Mouse (Mus musculus) regulatory T cell (primary cell): ENCODE measurements around the gene Itga2.

Experiments used
- in situ Hi-C: fragments of 300-600 bp; cut with MboI, MseI; formaldehyde crosslinking; loops from one replicate; pipeline ENCODE4 v1.15.1; 2025; ENCODE audit warnings: high pct_unique_total_duplicates

The Itga2 gene

DNA sequence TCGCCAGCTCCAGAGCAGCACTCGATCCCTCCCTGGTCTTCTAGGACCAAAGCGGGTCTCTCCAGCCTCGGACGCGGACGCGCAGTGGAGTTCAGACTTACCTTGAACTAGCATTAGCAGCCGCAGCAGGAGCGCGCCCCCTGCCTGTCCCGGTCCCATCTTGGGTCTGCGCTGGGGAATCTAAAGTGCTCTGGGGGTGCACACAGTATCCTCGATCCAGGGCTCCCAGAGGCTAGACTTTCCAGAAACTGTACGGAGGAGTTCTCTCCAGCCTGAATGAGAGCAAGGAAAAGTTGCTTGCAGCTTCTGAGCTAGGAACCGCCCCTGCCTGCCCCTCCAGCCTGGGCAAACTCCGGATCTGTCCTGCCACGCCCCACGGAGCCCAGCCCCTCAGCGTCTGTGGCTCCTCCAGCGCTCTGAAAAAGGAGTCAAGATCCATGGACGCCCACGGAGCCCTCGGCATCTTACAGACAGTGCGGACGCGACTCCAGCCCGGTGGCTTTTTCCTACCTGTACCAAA is at the start of gene Itga2:
TSS of gene Itga2 (minus strand) at position 326 of the 520 bp plus-strand sequence.
- in situ Hi-C loops: no loop called here

- in situ Hi-C loops: loop anchor here (25.0 kb wide), 1 partner anchor 1731 kb away; no protein-coding TSS in a partner anchor
These were observed 49.0 kb upstream of the Itga2 start for GRCm38 (mm10) chr13:114980831-114981419.

DNA sequence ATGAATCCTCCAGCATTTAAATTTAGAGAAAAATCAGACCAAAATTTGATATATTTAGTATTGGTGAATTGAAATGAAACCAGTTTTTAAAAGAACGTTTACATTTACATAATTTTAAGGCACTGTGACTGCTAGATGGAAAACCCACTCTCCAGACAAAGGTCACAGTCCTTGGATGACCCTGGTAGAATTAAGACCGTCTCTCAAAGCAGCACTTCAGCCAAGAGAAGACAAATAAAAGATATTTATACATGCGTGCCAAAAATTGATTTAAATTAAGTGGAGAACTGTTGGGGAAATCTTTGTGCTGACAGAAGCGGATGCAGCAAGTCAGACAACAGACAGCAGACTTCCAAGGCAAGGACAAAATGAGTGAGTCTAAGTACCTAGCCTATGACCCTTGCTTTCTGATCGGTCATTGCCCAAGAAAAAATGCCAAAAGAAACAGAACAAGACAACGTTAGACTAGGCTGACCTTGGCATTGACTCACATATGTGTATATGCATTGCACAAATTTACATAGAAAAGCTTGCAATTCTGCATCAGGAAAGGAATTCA is 42.7 kb upstream of the Itga2 start:
- in situ Hi-C loops: loop anchor here (25.0 kb wide), 1 partner anchor 1738 kb away; no protein-coding TSS in a partner anchor

DNA sequence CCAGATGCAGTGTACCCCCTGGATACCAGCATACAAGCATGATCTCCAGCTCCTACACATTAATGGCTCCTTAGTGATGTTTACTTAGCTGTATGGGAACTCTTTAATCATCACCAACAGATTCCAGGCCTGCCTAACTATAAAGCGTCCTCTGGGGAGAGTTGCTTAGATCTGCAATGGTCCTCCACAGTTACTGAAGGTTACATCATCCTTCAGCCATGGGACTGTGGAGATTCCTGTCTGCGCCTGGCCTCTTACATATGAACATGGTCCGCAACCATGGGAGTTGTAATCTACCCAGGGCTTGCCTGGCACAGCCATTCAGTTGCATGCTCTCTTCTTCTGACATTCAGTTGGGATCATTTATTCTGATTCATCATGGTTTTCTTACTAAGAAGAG is 40.0 kb upstream of the Itga2 start:
- in situ Hi-C loops: no loop called here

DNA sequence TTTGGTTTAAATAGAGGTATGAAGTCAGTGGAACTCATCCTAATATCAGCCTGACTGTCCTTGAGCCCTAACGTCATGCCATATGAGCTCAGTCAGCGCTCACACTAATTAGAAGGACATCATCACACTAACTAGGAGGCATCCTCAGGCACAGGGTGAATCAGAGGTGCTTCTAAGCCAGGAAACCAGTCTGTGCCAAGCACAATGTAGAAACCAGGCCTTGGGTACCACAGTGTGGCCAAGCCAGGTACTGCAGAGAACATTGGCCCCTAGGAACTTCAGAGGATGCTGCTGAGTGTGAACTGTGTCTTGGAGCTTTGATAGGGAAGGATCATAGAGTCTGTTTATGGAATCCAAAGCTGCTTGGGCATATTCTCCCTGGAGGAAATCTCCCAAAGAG is 32.3 kb upstream of the Itga2 start:
- in situ Hi-C loops: no loop called here

- in situ Hi-C loops: no loop called here
These were observed 22.6 kb upstream of the Itga2 start for GRCm38 (mm10) chr13:114954516-114954915.

GRCm38 (mm10) chr13:114933541-114933940 is 1.6 kb upstream of the Itga2 start:
- in situ Hi-C loops: no loop called here

- in situ Hi-C loops: no loop called here
These were observed 777 bp downstream of the Itga2 start for GRCm38 (mm10) chr13:114930996-114931649.

- in situ Hi-C loops: no loop called here
These were observed 7.1 kb downstream of the Itga2 start for GRCm38 (mm10) chr13:114924785-114925184.

DNA sequence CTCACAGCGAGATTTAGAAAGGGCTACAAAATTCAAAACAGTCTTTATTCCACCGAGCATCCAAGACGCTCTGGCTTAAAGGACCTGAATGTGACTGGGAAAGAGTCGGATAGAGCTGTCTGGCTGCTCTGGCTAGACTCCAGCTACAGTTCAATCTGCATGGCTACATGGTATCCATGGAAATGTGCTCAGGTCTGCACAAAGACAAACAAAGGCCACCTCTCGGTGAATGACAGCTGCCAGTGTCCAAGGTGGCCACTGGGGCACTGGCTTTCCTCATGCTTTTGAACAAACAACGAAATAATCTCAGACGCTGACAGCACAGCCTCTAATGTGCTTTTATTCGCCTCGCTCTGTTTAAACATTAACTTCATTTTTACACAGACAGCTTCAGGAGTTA is 8.6 kb downstream of the Itga2 start:
- in situ Hi-C loops: no loop called here

- in situ Hi-C loops: no loop called here
These were observed 16.1 kb downstream of the Itga2 start for GRCm38 (mm10) chr13:114915767-114916166.

DNA sequence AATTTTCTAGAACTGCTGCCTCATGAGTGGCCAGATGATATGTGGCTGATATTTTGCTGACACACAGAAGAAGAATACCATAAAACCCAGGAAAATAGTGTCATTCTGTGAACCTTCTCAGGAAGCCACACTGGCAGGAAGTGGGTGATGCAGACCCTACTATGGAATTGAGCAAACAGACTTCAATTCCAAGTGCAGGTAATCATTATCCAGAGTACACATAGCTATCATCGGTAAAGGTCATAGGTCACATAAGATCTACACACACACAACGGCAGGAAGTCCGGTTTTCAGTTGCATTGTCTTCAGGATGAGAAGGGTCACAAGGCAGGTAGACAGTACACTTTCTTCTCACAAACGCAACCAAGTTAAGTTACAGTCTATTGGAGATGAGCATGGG is 16.9 kb downstream of the Itga2 start:
- in situ Hi-C loops: no loop called here

DNA sequence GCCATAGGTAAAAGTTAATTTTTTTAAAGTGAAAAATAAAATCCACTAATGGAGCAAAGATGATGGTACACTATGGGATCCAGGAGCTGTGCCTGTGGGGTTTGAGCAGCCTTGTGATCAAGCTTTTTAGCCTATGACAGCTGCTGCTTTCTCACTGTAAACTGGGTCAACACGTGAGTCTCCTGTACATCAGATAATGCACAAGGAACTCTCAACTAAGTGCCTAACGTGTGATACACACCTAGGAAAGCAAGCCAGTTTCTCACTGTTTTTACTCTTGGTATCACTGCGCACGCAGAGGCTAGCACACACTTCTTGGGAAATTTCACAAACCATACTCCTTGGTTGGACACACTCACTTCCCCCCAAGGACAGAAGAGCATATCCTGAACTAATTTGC is 17.3 kb downstream of the Itga2 start:
- in situ Hi-C loops: no loop called here

GRCm38 (mm10) chr13:114910629-114911028 is 21.3 kb downstream of the Itga2 start:
- in situ Hi-C loops: no loop called here

GRCm38 (mm10) chr13:114909514-114909913 is 22.4 kb downstream of the Itga2 start:
- in situ Hi-C loops: no loop called here

DNA sequence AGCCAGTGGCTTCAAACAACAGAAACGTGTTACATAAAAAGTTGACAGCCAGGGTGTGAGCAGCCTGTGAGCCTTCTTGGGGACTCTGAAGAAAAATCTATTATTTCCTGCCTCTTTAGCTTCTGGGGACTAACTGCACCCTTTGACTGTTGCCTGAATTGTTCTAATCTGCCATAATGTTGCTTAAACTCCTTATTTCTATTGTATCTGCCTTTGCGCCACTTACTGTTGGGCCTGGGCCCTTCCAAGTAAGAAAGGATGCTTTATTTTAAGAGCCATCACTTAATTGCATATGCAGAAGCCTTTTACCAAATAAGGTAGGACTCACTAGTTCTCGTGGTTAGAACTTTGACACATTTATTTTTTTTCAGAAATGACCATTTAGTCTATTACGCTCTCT is 24.0 kb downstream of the Itga2 start:
- in situ Hi-C loops: no loop called here

GRCm38 (mm10) chr13:114896751-114897386 is 35.0 kb downstream of the Itga2 start:
- in situ Hi-C loops: no loop called here

DNA sequence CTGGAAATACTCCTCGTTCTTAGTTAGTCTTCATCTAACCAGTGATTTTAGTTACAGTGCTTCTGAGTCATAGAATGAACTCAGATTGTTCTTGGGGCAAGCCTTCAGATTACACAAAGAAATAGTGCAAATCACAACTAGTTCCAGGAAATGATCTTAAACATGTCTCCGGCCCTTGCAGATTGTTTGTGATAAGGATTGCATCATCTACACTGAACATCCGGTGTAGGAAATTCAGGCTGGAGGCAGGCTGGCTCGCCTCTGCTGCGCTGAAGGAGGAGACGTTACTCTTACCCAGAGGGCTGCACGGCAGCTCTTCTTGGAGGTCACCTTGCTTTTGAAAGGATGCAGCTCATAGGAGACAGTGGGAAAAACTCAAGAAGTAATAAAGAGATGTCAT is 36.0 kb downstream of the Itga2 start:
- in situ Hi-C loops: no loop called here

DNA sequence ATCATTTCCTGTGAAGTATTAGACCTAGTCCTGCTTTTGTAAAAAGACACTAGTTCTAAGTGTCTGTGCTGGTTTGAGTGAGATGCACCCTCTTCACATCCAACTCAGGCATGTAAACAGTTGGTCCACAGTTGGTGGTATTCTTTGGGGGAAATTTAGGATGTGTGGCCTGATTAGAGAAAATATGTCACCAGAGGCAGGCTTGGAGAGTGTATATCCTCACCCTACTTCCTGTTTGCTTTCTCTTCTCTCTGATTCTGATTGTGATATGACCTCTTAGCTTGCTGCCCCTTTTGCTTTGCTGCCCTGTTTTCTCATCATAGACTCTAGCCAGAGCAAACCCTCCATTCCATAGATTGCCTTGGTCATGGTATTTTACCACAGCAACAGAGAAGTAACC is 37.2 kb downstream of the Itga2 start:
- in situ Hi-C loops: no loop called here

GRCm38 (mm10) chr13:114891655-114892054 is 40.2 kb downstream of the Itga2 start:
- in situ Hi-C loops: no loop called here

GRCm38 (mm10) chr13:114887695-114888094 is 44.2 kb downstream of the Itga2 start:
- in situ Hi-C loops: no loop called here

DNA sequence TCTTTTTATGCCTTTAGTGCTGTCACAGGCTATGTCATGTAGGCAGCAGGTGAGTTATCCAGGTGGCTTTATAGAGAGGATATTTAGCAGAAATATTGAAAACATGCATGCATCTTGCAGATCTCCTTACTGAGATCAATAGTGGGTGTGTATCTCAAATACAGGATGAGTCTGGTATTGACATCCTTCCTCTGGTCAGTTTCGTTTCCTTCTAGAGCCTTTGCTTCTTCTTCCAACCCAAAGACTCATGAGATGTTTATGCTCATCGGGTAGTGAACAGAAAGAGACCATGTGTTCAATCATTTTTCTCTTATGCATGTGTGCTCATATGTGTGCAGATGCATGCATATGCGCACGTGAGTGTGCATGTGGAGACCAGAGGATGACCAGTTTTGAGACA is 44.6 kb downstream of the Itga2 start:
- in situ Hi-C loops: no loop called here

DNA sequence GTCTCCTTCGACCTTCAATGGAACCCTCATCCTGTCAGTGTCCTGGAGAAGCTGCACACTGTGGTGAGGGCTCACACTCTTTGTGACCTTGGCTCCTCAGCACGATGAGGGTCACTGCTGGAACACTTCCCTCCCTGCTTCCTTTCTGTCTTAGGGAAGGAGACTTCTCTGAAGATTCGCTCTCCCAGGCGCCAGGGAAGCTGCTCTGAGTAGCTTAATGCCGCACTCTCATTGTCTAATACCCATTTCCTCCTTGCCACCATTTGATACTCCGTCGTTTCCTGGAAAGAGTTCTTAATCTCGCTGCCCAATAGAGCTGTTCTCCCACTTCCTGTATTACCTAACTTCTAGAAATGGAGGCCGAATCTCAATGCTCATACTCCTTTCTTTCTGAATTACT is 46.7 kb downstream of the Itga2 start:
- in situ Hi-C loops: no loop called here
